In genomic region chrX:144317548-144318163, GRCm38 (mm10) we compare ENCODE assay signal across 8 mouse cellular contexts. TPM values are rescaled to one million over a fixed set of nuclear protein-coding genes. Genes with fewer than 3 reads are reported as not detected.
A peak's percentile ranks its signal among the peaks of the same experiment; 100 is the strongest.
DNase-seq lines count a peak whose midpoint lies in the region; ATAC-seq and TF ChIP-seq lines count a peak whose summit lies in the region.

Alg13 (plus strand) TSS chrX:144317804.

- no peak for TF ChIP-seq CTCF in kidney, postnatal 0 days (IDR thresholded peaks at IDR 0.05; ENCODE audit: low read depth)
- TF ChIP-seq CTCF in liver, adult 2 months (IDR thresholded peaks at IDR 0.05; ENCODE audit: low read depth, low read length), result no peak

- peak; percentile 90 for ATAC-seq in heart, embryonic 12.5 days (ENCODE audit: insufficient number of reproducible peaks, low FRiP score)
- peak; percentile 84 for ATAC-seq in kidney, postnatal 0 days (replicated peaks; ENCODE audit: low FRiP score, low read depth)

- H3K9me3 ChIP-seq in erythroblast, embryonic 14.5 days (ENCODE audit: control insufficient read depth, low read length), result peaks cover 7% of the 10 kb centered on the region
- no peaks in the 10 kb centered on the region for H3K9me3 ChIP-seq in heart, embryonic 12.5 days (replicated peaks)
- H3K9me3 ChIP-seq in kidney, postnatal 0 days (replicated peaks; ENCODE audit: low read length), result no peaks in the 10 kb centered on the region

- peaks cover 14% of the 10 kb centered on the region for H3K4me1 ChIP-seq in erythroblast, embryonic 14.5 days (ENCODE audit: control insufficient read depth)
- peaks cover 7% of the 10 kb centered on the region; the same call in 1 of the 2 replicates for H3K4me1 ChIP-seq in heart, embryonic 12.5 days (replicated peaks)
- H3K4me1 ChIP-seq in kidney, postnatal 0 days (replicated peaks; ENCODE audit: insufficient read depth, low read length), result no peaks in the 10 kb centered on the region
- no peaks in the 10 kb centered on the region for H3K4me1 ChIP-seq in liver, adult 2 months (ENCODE audit: control insufficient read depth, insufficient read depth, low read length)

- peak within 1 kb of the TSS; percentile 35 for H3ac ChIP-seq in myocyte (ENCODE audit: control insufficient read depth, insufficient read length)

- peak within 1 kb of the TSS; percentile 88 for H3K9ac ChIP-seq in heart, embryonic 12.5 days
- H3K9ac ChIP-seq in kidney, postnatal 0 days (ENCODE audit: low read depth, low read length), result peak within 1 kb of the TSS; percentile 65
- peak within 1 kb of the TSS; percentile 83 for H3K9ac ChIP-seq in liver, adult 2 months (ENCODE audit: low read depth, low read length)

- H3K36me3 ChIP-seq in erythroblast, embryonic 14.5 days (ENCODE audit: control insufficient read depth), result no peaks in the 10 kb centered on the region; the same call in none of the 2 replicates
- no peaks in the 10 kb centered on the region for H3K36me3 ChIP-seq in heart, embryonic 12.5 days
- no peaks in the 10 kb centered on the region for H3K36me3 ChIP-seq in kidney, postnatal 0 days (ENCODE audit: insufficient read depth, low read length)
- H3K36me3 ChIP-seq in liver, adult 2 months (ENCODE audit: control insufficient read depth, insufficient read depth, low read length), result no peaks in the 10 kb centered on the region
- no peaks in the 10 kb centered on the region for H3K36me3 ChIP-seq in myocyte (ENCODE audit: control insufficient read depth, insufficient read depth)

- peak within 1 kb of the TSS; percentile 81 for H3K4me3 ChIP-seq in erythroblast, embryonic 14.5 days (replicated peaks)
- H3K4me3 ChIP-seq in heart, embryonic 12.5 days, result peak within 1 kb of the TSS; percentile 81
- peak within 1 kb of the TSS; percentile 56 for H3K4me3 ChIP-seq in kidney, postnatal 0 days (replicated peaks; ENCODE audit: low read depth, low read length)
- H3K4me3 ChIP-seq in liver, adult 2 months (ENCODE audit: insufficient read depth, low read depth, low read length), result peak within 1 kb of the TSS; percentile 95
- peak within 1 kb of the TSS; percentile 48 for H3K4me3 ChIP-seq in myocyte

- 0 out of 2 replicates have a peak, but pooled peaks have one; percentile 6 for TF ChIP-seq POLR2A in liver, adult 2 months (IDR thresholded peaks at IDR 0.05; ENCODE audit: extremely low read depth, insufficient read depth, low read length)
- peak; percentile 63 for TF ChIP-seq POLR2A in myocyte (IDR thresholded peaks at IDR 0.05; ENCODE audit: insufficient read length, low read depth)

- H3K79me2 ChIP-seq in liver, adult 2 months (ENCODE audit: control insufficient read depth, insufficient read depth, low read length), result no peaks in the 10 kb centered on the region
- H3K79me2 ChIP-seq in myocyte (ENCODE audit: control insufficient read depth, insufficient read depth), result no peaks in the 10 kb centered on the region

- 0 out of 2 replicates have a peak, but pooled peaks cover 5% of the 10 kb centered on the region for H3K27me3 ChIP-seq in erythroblast, embryonic 14.5 days (ENCODE audit: control insufficient read depth)
- H3K27me3 ChIP-seq in heart, embryonic 12.5 days (replicated peaks), result no peaks in the 10 kb centered on the region
- H3K27me3 ChIP-seq in kidney, postnatal 0 days (ENCODE audit: insufficient read depth, low read length), result no peaks in the 10 kb centered on the region
- no peaks in the 10 kb centered on the region for H3K27me3 ChIP-seq in liver, adult 2 months (ENCODE audit: control insufficient read depth, insufficient read depth, low read length)
- H3K27me3 ChIP-seq in myocyte (ENCODE audit: control insufficient read depth, insufficient read depth, insufficient read length), result no peaks in the 10 kb centered on the region

- 10% methylated on average over 47 of the region's 47 CpGs for WGBS in heart, embryonic 12.5 days
- 22% methylated on average over 45 of the region's 47 CpGs for WGBS in kidney, postnatal 0 days
- WGBS in liver, adult 2 months, result 1% methylated on average over 37 of the region's 47 CpGs

- H3K4me2 ChIP-seq in heart, embryonic 12.5 days, result peak within 1 kb of the TSS; percentile 93
- peak within 1 kb of the TSS; percentile 77 for H3K4me2 ChIP-seq in kidney, postnatal 0 days (ENCODE audit: low read length)
- H3K4me2 ChIP-seq in myocyte (ENCODE audit: low read depth), result peak within 1 kb of the TSS; percentile 82

- peak; percentile 72 for DNase-seq in CD4-positive helper T cell, adult 2 months (ENCODE audit: low read depth, low spot score)
- peak; percentile 63 for DNase-seq in brain, embryonic 18.5 days (ENCODE audit: low read depth, low spot score)
- DNase-seq in kidney, postnatal 0 days (ENCODE audit: low spot score), result peak; percentile 87
- peak; percentile 60 for DNase-seq in liver, adult 2 months (ENCODE audit: extremely low read depth, low read depth, low spot score)
- DNase-seq in spleen, postnatal 4 days (ENCODE audit: low spot score in 2 of 2), result peak; percentile 57 to 76

- peak within 1 kb of the TSS; percentile 64 for H3K27ac ChIP-seq in heart, embryonic 12.5 days (ENCODE audit: poor library complexity, severe bottlenecking)
- H3K27ac ChIP-seq in kidney, postnatal 0 days, result peak within 1 kb of the TSS; percentile 79
- no peak within 1 kb of the TSS; the same call in 1 of the 2 replicates for H3K27ac ChIP-seq in liver, adult 2 months (replicated peaks; ENCODE audit: insufficient read depth, low read depth, low read length)

TF ChIP-seq in myocyte, 11 proteins besides CTCF, POLR2A, EP300 and RAD21:
- TF ChIP-seq MYOD1 (IDR thresholded peaks at IDR 0.05; ENCODE audit: control insufficient read depth in 1 of 3, insufficient read length in 2 of 3, low read depth in 2 of 3), result no peak
- peak; percentile 32 for TF ChIP-seq E2F4 (IDR thresholded peaks at IDR 0.05; ENCODE audit: insufficient read depth)
- no peak for TF ChIP-seq TCF12 (IDR thresholded peaks at IDR 0.05; ENCODE audit: insufficient read depth, poor library complexity, severe bottlenecking)
- no peak for TF ChIP-seq USF1 (IDR thresholded peaks at IDR 0.05; ENCODE audit: low read depth)
- TF ChIP-seq TCF3 (IDR thresholded peaks at IDR 0.05; ENCODE audit: insufficient read length, low read depth), result no peak

RNA-seq across cellular contexts. Expression of gene Alg13, which starts in this region (rescaled TPM):
- 0.17 and 0.41 TPM in 2 replicates for polyA plus RNA-seq in erythroblast, embryonic 14.5 days (2012)
- 15.4 and 17.9 TPM in 2 replicates for polyA plus RNA-seq in heart, embryonic 12.5 days (2016; fragmentation: Nextera tagmentation; extraction: Ambion mirVana)
- 15.0 and 15.7 TPM in 2 replicates for polyA plus RNA-seq in kidney, postnatal 0 days (2015; fragmentation: Nextera tagmentation; extraction: Ambion mirVana)
- 6.4 and 7.1 TPM in 2 replicates for total RNA-seq in liver, adult 2 months (2014; rRNA removed)
- polyA plus RNA-seq in liver, adult 2 months (2012; rRNA removed), result 4.9 and 6.1 TPM in 2 replicates
- polyA plus RNA-seq in myocyte (2012; fragmentation: generic; extraction: Trizol), result 3.6 TPM
